Mouse (Mus musculus) cortical plate, adult 2 months (tissue): ENCODE measurements around the gene Cby3. TPM values are rescaled to one million over a fixed set of nuclear protein-coding genes. Genes with fewer than 3 reads are reported as not detected.

Experiments
- H3K27ac ChIP-seq: fragments of 200-500 bp; 2 replicates; pipeline ENCODE4 v1.5.1; 2012; ENCODE audit warnings: low read length, control low read depth, inconsistent platforms; ENCODE audit not compliant: insufficient read depth
- H3K4me1 ChIP-seq: fragments of 200-500 bp; 2 replicates; pipeline ENCODE4 v1.6.1; 2011; ENCODE audit warnings: low read length; ENCODE audit not compliant: control insufficient read depth, insufficient read depth
- H3K4me3 ChIP-seq: fragments of 200-500 bp; 2 replicates; pipeline ENCODE4 v1.5.1; 2011; ENCODE audit warnings: mild to moderate bottlenecking, low read length, control low read depth; ENCODE audit not compliant: insufficient read depth
- CTCF ChIP-seq: fragments of 200-500 bp; IDR thresholded peaks from 2 replicates; pipeline ENCODE4 v1.5.1; 2011; ENCODE audit warnings: mild to moderate bottlenecking, control low read depth, low read length; ENCODE audit not compliant: insufficient read depth; ENCODE audit errors: extremely low read depth
- POLR2A ChIP-seq: fragments of 200-500 bp; IDR thresholded peaks from 2 replicates; pipeline ENCODE4 v1.6.1; 2011; ENCODE audit warnings: mild to moderate bottlenecking, low read length, control low read depth; ENCODE audit not compliant: insufficient read depth; ENCODE audit errors: extremely low read depth
- polyA plus RNA-seq: library from polyadenylated mRNA; depleted of rRNA; stranded (reverse); fragments of >200 nt; gene quantifications from 2 replicates; pipeline ENCODE4 v1.2.3, GENCODE M21; 2012; rRNA removed

Cby3 gene
- polyA plus RNA-seq, 1 experiment: 0.71 TPM

GRCm38 (mm10) chr11:50398803-50399202 is 44.5 kb downstream of the Cby3 start:
- no peak overlapping the region for H3K4me3 ChIP-seq
- H3K4me1 ChIP-seq: no peaks in the 10 kb centered on the region
- no peak overlapping the region for H3K27ac ChIP-seq
- no peak for TF ChIP-seq CTCF
- TF ChIP-seq POLR2A: no peak

GRCm38 (mm10) chr11:50402481-50402880 is 48.2 kb downstream of the Cby3 start:
- no peak for TF ChIP-seq CTCF
- TF ChIP-seq POLR2A: no peak
- Histone ChIP-seq H3K4me3 (no peak overlapping the region), H3K27ac (no peak overlapping the region), H3K4me1 (no peaks in the 10 kb centered on the region)

- H3K4me3 ChIP-seq: no peak overlapping the region
- no peak overlapping the region for H3K27ac ChIP-seq
- TF ChIP-seq CTCF (no peak), POLR2A (no peak)
- H3K4me1 ChIP-seq: no peaks in the 10 kb centered on the region
These were observed 49.2 kb downstream of the Cby3 start for GRCm38 (mm10) chr11:50403367-50404014.

- H3K4me1 ChIP-seq: no peaks in the 10 kb centered on the region
- TF ChIP-seq POLR2A: no peak
- TF ChIP-seq CTCF: no peak
- H3K27ac ChIP-seq: no peak overlapping the region
- H3K4me3 ChIP-seq: no peak overlapping the region
These were observed 53.0 kb downstream of the Cby3 start for GRCm38 (mm10) chr11:50407235-50407634.

Other genes with a start within 250 kb of the Cby3 start
- gene Tbc1d9b, start 223.1 kb upstream of the Cby3 start, polyA plus RNA-seq: 162 and 188 TPM in 2 replicates
- 23.7 and 24.9 TPM in 2 replicates for gene Mrnip, start 180.0 kb upstream of the Cby3 start, polyA plus RNA-seq
- 410 and 414 TPM in 2 replicates for gene Sqstm1, start 143.6 kb upstream of the Cby3 start, polyA plus RNA-seq
- gene Mgat4b, start 143.6 kb upstream of the Cby3 start, polyA plus RNA-seq: 56.6 and 61.1 TPM in 2 replicates
- 22.5 and 24.2 TPM in 2 replicates for gene Ltc4s, start 115.8 kb upstream of the Cby3 start, polyA plus RNA-seq
- gene Maml1, start 62.2 kb upstream of the Cby3 start, polyA plus RNA-seq: 5.7 and 6.3 TPM in 2 replicates
- gene Canx, start 28.8 kb upstream of the Cby3 start, polyA plus RNA-seq: 229 and 257 TPM in 2 replicates
- 227 and 311 TPM in 2 replicates for gene Hnrnph1, start 22.5 kb downstream of the Cby3 start, polyA plus RNA-seq
- 36.4 and 37.5 TPM in 2 replicates for gene Rufy1, start 76.7 kb downstream of the Cby3 start, polyA plus RNA-seq
- 8.7 and 10.6 TPM in 2 replicates for gene Adamts2, start 247.6 kb downstream of the Cby3 start, polyA plus RNA-seq